Mouse (Mus musculus) CD4-positive, CD25-positive, alpha-beta regulatory T cell, adult 2 months (primary cell): ENCODE measurements around the gene Acadm.

ENCODE experiments used
- DNase-seq: peaks from one replicate; pipeline ENCODE4 v3.0.0-alpha.2; 2012; ENCODE audit warnings: low read depth, low spot score

Gene Acadm

DNA sequence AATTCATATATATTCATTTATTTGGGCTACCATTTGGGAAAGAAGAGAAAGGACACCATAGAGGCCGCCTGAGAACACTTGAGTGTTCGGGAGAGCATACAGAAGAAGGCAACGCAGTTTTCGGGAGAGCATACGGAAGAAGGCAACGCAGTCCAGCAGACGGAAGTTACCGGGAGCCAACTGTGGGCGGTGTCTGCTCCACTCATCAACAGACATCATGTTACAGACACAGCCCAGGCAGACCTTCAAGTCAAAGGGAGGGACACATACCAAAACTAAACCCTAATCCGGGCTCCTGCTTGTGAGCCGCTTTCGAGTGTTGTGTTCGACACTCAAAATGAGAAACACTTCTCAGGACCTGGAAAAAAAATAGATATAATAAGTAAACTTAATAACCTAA, 2.8 kb downstream of the Acadm start:
- no peak for DNase-seq

DNA sequence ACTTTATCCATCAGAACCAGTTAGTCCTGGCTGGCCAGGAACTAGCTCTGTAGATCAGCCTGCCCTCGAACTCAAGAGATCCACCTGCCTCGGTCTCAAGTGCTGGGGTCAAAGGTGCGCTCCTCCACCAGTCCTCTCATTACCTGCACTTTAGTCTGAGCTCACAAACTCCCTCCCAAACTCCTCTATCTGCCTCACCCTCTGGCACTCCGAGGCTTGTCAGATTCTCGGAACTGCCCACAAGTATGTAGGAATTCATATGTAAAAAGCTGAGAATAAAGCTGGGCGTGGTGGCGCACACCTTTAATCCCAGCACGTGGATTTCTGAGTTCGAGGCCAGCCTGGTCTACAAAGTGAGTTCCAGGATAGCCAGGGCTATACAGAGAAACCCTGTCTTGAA, 3.9 kb downstream of the Acadm start:
- DNase-seq: no peak

DNA sequence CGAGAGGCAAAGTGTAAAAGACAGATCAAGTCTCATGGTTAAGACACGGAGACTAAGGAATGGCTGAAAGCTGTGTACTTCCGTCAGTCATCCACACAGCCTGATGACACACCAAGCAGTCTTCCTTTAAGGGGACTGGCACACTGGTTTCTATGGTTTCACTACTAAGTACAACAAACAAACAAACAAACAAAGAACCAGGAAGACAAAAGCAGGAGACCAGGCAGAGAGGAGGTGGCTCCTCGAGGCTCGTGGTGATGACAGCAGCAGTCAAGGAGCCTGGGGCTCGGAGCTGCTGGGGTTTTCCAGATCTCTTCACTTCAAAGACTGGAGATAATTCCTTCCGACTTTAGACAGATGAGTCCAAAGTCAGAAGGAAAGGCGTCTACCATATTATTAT, 4.4 kb downstream of the Acadm start:
- DNase-seq: no peak

DNA sequence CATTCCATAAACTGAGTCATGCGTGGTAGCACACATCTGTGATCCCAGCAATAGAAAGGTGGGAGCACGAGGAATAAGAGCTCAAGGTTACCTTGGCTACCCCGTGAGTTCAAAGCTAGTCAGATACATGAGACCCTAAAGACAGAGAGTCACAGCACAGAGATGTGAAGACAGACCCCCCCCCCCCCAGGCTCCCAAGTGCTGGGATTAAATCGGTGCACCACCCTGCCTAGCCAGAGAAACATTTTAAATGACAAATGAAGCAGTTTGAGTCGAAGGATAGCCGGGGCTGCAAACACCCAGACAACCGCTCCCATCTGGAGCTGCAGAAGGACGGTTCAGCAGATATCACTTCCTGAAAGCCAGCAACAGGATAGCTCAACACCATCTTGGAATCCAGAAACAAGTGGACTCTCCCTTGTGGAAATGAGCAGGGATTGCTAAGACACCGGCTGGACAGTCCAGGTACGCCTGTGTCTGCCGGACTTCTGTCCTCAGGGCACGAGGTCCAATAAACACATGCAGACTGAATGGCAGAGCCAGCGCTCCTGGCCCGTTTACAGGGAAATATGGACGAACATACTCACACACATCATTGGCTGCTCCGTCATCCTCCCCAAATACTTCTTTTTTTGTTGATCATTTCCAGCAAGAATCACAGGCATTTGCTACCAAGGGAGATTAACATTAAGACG, 7.2 kb downstream of the Acadm start:
- DNase-seq: no peak

DNA sequence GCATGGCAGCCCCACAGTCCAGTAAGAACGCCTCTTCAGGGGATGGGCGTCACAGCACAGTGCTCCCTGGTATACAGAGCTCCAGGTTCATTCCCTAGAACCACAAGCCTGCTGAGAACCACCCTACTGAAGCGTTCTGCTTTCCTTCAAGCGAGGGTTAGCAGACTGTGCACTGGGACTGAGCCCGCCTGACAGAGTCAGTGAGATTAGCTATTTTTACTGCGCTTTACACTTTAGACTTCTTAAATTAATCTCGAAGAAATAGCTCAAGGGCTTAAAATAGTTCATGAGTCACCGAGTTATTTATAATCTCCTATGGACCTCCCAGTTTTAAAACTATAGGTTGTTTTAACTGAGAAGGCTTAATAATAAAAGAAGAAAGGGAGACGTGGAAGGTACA, 8.6 kb downstream of the Acadm start:
- no peak for DNase-seq

DNA sequence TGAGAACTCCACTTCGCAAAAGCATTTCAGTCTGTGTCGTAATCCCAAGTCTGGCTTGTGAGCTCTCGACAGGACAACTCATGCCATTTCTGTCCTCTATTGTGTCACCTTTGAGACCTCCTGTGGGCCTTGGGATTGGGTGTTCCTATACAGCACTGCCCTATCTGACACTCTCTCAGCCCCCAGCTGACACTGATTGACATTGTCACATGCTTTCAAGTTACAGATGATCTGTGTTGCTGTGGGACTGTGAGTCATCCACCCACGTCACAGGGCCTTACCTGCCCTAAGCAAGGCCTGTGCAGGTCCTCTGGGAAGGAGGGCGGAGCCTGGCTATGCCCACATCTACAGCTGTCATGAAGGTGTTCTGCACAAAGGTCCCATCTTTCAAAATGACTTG, 12.0 kb downstream of the Acadm start:
- no peak for DNase-seq

DNA sequence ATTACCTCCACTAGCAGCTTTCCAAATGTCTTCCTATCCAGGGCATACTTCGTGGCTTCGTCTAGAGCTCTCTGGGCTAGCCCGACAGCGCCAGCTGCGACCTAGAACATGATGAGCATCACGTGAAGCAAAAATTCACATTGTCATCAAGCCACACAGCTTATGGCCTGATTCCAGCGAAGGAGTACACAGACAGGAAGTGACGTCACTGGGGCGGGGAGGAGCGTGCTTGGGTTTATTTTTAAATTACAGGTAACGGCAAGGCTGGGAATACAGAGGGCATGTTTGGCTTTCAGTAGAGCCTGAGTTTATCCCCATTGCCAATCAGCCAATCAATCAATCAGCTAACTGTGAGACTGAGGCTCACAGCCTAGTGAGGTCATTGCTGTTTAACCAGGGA, 14.9 kb downstream of the Acadm start:
- DNase-seq: peak; percentile 69

DNA sequence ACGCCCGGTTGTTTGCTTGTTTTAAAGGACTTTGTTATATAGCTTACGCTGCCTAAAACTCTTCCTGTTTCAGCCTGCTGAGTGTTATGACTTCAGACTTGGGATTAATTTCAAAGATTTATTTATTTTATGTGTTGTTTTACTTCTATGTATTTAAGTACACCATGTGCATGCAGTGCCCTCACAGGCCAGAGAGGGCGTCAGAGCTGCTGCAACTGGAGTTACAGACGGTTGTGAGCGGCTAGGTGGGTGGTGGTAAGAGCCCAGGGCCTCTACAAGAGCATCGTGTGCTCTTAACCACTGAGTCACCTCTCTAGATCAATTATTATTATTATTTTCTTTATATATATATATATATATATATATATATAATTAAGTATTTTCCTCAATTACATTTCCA, 18.1 kb downstream of the Acadm start:
- DNase-seq: peak; percentile 32

DNA sequence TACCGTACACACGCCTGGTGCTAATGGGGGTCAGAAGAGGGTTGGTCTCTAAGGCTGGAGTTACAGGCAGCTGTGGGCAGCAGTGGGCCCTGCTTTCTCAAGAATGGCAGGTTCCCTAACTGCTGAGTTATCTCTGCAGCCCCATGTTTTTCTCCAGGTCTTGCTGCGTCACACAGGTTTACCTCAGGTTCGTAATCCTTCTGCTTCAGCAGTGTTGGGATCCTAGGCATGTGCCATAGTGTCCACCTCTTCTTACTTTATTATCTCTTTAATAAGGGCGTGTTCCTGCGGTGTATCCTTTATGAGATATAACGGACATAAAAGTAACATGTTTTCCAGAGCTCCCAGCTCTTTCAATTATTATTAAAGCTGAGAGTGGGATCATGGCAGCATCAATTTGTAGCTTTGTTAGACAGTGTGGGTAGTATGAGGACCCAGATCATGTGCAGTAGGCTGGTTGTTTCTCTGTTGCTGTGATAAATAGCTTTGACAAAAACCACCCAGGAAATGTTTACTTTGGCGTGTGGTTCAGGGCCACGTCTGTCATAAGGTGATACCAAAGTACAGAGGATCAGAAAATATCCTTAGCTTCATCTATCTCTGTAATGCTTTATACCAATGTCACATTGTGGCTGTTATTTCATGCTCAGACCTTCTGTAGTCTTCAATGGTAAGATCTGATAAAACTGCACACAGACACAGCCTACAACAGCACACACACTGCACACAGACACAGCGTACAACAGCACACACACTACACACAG, 23.1 kb downstream of the Acadm start:
- no peak for DNase-seq

DNA sequence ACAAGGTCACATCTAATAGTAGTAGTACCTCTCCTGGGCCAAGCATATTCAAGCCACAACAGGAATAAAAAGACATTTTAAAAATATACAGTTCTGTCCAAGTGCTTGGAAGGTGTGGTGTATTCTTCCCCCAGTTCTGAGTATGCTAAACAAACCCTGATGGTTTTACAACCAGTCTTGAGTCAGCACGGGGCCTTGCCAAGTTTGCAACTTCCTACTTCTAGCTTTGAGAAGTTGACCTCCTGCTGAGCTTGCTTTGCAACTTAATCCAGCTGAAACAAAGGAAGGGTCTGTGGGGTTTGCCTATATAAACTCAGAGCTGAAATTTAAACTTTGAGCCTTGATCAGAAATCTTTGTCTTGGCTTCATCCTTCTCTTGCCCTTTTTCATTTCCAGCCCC, 27.2 kb downstream of the Acadm start:
- DNase-seq: no peak

DNA sequence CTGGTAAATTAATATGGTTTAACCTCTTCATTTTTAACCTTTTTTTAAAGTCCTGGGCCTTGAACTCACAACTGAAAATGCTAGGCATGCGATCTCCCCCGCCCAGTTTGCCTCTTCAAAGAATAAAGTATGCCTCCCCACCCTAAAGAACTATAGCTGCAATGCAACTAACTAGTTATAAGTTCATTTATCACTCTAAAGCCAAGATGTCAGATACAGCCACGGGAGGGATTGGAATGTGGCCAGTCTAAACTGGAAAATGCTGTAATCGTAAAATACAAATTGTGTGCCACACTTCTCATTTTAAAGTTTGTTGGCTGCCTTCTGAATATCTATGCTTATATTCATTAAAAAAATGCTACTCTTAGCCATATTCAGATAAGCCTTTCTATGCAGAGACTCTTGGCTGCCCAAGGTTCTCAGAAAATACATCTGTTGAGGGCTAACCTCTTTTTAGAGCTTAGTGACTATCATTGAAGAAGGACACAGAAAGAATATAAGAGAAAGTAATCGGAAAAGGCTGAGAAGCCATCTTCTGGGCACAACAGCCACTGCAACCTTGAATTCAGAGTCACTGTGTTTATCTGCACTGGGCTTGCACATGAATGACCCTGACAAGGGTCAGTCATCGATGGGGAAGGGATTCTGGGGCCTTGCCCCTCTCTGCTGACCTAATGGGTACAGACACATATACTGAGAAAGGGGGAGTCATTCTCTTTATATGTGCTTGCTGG, 30.8 kb downstream of the Acadm start:
- no peak for DNase-seq

DNA sequence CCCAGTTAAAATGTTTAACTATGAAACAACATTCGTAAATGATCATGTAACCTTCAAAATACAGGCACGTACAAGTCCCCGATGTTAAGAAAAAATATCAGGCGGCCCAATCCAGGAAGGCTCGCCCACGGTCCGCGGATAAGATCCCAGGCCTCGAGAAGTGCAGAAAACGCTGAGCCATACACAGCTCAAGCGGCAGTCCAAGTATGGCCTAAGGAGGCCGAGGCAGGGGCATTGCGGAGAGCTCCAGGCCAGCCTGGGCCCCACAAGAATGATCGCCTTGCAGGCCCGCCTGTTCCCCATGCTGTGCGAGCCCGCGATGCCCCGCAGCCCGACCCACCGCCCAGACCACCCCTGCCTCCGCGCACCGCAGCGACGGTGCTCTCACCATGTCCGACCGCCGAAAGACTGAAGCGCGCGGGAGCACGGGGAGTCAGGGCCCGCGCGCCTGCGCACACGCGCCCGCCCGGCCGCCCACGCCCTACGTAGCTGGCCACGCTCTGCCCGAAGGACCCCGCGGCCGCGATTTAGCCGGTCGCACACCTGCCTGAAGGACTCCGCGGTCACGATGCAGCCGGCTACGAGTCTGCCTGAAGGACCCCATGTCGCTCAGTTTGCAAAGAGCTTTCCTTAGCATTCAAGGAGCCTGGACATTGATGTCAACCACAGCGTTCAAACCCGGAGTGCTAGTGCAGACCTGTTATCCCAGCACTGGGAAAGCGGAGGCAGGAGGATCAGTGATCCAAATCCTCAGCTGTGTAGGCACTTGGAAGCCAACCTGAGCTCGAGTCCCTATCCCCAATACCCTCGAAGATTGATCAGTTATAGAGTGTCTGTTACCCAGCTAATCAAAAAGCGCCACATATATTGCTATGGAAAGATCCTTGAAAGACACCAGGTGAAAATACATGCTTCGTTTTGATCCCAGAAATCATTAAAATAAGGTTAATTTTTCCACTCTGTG, 31.6 kb downstream of the Acadm start, which contains the start of gene Rabggtb:
TSS of gene Rabggtb (minus strand) at position 464 of the 964 bp plus-strand sequence.
- DNase-seq: peak; percentile 98

DNA sequence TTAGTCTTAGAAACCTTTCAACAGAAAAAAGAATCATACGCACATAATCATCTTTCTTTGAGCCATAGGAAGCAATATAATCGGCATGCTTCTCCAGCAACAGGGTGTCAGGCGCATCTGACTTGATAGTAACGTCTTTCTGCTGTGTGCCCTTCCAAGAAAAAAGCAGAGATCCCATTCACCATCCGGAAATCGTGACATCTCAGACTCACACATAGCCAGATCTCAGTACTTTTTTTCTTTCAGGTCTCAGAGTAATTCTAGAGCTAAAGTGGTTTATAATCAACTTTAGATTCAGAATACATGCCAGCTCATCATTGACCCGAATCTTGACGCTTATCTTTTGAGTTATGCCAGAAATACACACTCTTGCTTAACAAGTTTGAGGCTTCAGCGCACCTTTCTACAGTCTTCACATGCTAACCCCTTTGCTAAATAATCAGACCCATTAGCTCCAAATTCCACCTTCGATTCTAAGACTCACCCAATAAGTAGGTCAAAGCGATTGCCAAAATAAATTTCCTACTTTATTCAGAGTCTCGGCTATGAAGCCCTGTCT, 32.5 kb downstream of the Acadm start:
- peak; percentile 14 for DNase-seq

DNA sequence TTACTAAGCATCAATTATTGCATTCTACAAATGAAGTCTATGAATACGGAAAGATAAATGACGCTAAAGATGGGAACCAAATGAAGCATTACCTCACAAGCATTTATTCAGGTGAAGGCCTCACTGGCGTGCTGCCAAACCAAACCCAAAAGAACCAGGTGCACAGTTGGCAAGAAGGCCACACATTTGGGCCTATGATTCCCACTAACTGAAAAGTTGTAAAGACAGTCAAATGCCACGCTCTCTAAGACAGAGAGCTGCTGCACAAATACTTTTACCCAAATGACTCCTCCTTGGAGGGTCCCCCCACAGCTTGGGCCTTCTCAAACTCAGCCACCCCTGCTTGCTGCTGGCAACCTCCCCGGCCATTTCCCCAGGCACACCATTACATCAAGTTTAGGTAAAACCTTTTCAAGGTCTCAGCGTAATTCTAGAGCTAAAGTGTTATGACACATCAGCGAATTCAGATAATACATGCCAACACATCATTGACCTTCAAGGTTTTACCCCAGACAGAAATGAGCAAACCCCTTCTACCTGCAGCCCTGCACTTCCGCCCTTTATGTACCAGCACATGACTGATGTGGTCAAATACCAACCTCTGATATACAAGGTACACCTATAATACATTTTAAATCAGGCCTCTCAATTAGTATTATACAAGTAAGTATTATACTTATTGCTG, 33.1 kb downstream of the Acadm start:
- peak; percentile 28 for DNase-seq

DNA sequence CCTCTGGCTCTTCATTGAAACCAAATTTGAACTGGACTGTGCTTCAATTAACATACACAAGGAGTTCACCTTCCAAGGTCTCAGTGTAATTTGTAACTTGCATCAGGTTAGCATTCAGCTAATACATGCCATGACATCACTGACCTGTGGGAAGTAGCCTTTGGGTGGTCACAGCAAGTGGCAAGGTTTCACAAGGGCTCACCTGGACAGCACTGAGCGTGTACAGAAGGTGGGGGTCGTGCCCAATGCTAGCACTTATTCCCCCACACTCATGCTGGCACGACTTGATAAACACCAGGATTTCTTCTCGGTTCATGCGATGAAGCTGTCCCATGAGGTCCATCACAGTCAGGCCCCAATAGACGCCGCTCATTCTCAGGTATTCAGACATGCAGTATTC, 33.9 kb downstream of the Acadm start:
- no peak for DNase-seq

DNA sequence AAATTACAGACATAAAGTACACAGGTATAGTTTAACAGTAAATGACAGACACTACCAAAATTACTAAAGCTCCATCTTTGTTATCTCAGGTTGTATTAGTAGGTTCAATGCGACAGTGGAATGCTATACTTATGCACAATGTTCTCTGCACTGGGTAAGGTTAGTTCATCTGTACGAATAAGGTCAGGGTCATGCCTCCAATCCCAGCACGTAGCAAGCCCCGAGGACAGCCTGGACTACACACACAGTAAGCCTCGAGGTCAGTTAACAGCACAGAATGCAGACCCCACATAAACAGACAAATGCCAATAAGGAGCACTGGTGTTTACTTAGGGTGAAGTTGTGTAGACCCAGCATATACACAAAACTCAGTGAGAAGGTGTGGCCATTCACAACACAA, 35.5 kb downstream of the Acadm start:
- no peak for DNase-seq

DNA sequence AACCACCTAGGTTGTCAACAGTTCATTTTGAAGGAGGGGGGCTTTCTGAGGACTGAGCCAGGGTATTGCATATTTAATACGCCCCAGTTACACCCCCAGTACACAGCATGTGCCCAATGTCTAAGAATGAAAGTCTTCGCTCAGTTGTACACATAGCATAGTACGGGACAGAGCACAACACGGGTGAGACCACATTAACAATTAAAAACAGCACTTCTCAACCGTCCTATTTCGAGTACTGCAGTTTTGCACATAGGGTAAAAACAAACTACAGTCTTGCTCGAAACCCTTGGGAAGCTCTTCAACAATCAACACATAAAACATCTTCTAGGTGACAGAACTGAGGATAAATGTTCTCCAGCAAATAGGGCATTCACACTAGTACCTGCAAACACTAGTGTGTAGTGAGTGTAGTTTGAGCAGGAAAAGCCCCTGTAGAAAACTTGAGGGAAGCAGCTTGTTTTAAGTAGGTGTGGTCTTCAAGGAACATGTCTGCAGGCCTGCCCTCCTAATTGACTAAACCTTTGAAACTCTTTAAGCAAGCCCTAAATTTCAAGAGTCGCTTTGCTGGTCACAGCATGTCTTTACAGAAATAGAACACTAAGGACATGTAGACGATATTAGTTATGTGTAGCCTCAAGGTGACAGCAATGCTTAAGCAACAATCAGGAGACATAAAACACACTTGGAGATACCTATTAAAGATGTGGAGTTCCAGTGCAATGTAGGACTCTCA, 38.1 kb downstream of the Acadm start, which contains the start of gene Msh4:
TSS of gene Msh4 (minus strand) at position 3 of the 736 bp plus-strand sequence.
- no peak for DNase-seq

DNA sequence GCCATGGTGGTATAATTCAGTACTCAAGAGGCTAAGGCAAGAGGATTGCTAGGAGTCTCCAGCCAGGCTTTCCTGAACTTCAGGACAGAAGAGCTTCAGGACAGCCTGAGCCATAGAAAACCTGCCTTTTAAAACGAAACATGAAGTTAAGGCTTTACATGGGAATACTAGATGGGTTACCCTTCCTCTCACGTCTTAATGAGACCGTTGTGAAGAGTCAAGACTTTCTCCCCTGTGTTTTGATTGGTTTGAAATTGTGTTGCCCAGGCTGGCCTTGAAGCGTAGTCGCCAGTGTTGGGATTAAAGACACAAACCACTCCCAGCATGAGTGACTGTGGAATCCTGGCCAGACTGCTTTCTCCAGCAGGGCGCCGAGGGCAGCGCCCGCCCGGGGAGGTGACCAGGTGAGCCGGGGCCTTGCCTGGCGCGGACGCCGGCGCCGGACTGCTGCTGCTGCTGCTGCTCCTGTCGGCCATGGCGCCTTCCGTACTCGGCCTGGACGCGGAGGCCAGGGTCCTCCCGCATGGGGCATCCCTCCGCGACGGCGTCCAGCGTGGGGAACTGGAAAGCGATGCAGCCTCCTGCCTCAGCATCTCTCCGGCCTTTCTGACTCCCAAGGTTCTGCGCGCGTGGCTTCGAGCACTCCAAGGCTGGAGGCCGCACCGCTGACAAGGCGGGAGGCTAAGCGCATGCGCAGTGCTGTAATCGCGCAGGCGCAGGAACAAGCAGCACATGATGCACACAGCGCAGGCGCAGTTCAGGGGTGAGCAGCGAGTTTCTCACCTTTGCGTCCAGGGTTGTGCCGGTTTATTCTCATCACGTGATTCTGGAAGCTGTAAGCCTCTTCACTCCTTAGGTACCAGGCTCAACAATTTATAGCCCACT, 38.9 kb downstream of the Acadm start:
- no peak for DNase-seq

DNA sequence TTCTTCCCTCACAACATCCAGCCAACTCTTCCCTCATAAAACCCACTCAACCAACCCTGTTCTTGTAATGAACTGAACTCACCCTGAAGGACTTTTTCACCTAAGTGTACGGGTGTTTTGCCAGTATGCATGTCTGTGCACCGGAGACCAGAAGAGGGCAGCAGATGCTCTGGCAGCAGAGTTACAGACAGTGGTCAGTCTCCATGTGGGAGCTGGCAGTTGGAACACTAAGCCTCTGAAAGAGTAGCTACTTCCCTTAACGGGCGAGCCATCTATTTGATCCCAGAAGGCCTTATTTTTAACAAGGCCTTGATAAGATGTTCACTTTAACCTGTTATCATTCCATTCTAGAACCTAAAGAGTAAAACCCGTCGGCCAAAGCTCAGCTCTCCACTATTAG, 39.8 kb downstream of the Acadm start:
- DNase-seq: peak; percentile 40
